Mouse (Mus musculus) retina, adult 2 months (tissue): ENCODE results near the gene Nlrp14.
A peak's percentile ranks its signal among the peaks of the same experiment; 100 is the strongest.
"Not testable (repeated sequence)": the region's sequence is repeated elsewhere in the genome, so short reads cannot be mapped to it uniquely, and the experiment has no call there.

Source experiments
- DNase-seq: peaks from one replicate; pipeline ENCODE4 v3.0.0-alpha.2; 2012; ENCODE audit warnings: low read depth, low spot score

The Nlrp14 gene

DNA sequence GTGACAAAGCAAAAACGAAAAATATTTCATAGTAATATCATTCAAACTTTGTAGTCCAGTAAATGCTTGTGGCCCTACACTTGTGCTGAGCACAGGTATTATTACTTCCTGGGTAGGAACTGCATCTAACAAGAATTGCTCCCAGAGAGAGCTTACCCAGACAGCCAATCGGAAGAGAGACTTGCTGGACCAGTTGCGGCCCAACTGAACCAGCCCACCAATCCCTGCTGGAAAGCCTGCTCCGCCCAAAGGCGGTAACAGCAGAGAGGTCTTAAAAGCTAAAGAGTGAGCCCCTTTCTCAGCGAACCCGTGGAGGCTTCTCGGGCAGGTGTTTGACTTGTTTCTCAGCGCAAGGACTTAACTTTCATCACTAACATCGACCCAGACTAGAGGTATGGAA, at the start of gene Nlrp14:
Gene Nlrp14, plus strand, starts transcription at position 301 of the 400 bp plus-strand sequence.
- DNase-seq = no peak

DNA sequence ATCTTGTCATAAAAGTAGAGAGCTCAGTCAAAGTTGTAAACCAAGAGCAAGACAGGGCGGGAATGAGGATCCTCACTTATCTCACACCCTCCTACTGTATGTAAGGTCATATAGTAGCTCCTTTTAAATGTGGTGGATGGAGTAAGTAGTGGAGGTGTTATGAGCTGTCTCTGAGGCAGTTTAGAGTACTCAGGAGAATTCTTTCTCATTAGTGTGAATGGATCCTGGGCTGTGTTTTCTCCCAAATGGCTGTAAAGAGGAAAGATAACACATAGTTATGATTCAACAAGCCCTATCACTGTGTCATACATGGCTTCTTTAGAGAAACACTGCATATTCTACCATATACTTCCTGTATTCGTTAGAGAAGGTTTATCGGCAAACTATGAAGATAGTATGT, 35.8 kb upstream of the Nlrp14 start, which contains the start of gene Olfr715:
Gene Olfr715, minus strand, starts transcription at position 101 of the 400 bp plus-strand sequence.
- not testable (repeated sequence) for DNase-seq

DNA sequence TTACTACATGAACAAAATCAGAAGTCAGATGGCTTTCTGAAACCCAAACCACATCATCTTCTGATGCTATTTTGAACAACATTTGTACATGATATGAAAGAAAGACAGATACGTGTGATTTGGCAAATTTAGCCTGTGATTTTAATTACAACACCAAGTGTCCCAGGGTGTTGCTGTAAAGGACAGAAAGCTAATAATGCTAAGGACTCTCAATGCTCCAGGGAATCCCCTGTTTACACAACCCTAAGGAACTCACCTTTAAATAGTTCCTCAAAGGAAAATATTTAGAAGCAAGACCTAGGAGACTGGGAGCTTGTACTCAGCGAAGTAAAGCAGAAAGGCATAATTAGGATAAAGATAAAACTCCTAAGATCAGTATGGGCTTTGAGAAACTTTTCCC, 28.8 kb upstream of the Nlrp14 start, which contains the start of gene Olfr716:
Gene Olfr716, plus strand, starts transcription at position 301 of the 400 bp plus-strand sequence.
- not testable (repeated sequence) for DNase-seq

DNA sequence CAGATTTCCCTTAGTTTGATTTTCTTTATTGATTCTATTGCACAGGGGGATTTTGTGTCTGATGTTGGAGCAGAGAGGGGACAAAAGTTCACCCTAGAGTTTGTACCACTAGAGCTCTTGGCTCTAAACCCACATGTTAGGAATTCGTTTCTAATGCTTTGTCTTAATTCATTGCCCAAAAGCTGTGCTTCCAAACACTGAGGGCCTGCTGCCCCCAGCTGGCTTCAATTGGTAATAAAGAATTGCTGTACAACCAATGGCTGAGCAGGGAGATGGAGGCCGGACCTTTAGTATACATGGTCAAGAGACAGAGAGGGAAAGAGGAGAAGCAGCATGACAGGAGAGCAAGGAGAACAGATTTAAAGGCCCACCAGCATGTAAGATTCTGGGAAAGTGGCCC, 13.6 kb downstream of the Nlrp14 start:
- no peak for DNase-seq

DNA sequence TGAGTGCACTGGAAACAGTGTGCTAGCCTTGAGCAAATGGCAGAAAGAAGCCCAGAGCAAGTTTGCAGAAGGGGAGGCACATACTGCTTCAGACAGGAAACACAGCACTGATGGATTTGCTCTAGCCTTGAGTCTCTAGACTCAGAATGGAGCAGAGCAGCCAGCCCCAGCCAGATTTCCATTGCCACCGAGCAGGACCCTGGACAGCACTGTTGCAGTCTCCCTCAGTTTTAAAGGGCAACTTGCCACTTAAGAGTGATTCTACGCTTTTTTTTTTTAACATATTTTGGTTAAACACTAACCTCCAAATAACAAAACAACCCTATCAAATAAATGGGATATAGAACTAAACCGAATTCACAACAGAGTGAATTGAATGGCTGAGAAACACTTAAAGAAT, 35.0 kb downstream of the Nlrp14 start:
- no peak for DNase-seq

- DNase-seq = no peak
Measured at GRCm38 (mm10) chr7:107207843-107208242, 41.1 kb downstream of the Nlrp14 start.

- DNase-seq = no peak
Measured at GRCm38 (mm10) chr7:107209204-107209860, 42.5 kb downstream of the Nlrp14 start, which contains the start of gene Rbmxl2. TSS of gene Rbmxl2 (plus strand) at chr7:107209445.

- no peak for DNase-seq
Measured at GRCm38 (mm10) chr7:107210126-107210576, 43.4 kb downstream of the Nlrp14 start.

DNA sequence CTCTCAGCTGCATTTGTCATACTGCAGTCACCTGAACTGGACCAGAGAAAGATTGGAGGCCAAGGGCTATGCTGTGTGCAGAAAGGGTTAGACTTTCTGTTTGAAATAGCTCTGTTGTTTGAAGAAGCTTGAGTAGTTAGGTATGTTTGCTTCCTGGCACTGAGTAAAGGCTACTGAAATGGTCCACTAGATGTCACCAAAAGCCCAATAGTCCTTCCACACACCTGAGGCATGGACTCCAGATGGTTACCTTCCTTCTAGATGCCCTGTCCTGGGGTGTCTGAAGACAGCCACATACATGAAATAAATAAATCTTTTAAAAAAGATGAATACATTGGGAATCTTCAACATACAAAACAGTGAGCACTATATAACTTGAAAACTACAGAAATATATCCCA, 48.9 kb downstream of the Nlrp14 start:
- peak; percentile 15 for DNase-seq

- DNase-seq = no peak
Measured at GRCm38 (mm10) chr7:107216845-107217244, 50.1 kb downstream of the Nlrp14 start.

- DNase-seq = no peak
Measured at GRCm38 (mm10) chr7:107236854-107237253, 70.1 kb downstream of the Nlrp14 start.

DNA sequence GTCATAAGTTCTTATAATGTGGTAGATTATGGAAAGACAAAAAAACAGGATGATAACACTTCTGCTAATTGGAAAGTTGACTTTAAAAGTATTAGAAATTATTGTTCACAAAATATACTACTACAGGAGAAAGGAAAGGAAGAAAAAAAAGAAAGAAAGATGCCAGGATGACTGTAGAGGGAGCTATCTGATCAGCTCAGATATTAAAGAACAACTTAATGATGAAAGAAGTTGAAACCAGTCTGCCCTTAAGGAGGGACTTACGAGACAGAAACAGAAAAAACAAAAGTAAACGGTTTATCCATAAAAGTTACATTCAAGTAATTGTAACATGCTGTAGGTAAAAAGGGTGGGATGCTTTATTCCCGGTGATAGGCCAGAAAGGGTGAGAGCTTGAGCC, 70.7 kb downstream of the Nlrp14 start:
- no peak for DNase-seq

- DNase-seq = no peak
Measured at GRCm38 (mm10) chr7:107241371-107241883, 74.6 kb downstream of the Nlrp14 start.
